Mouse (Mus musculus) ES-Bruce4 (cell line): ENCODE data around the gene Rimbp2.

Experiments
- CTCF ChIP-seq: IDR thresholded peaks from one replicate; pipeline ENCODE4 v1.8.1; 2011; ENCODE audit warnings: low read depth, low read length
- EP300 ChIP-seq: IDR thresholded peaks from 2 replicates; pipeline ENCODE4 v1.6.1; 2011; ENCODE audit warnings: low read depth, low read length; ENCODE audit not compliant: insufficient read depth
- POLR2A ChIP-seq: IDR thresholded peaks from one replicate; pipeline ENCODE4 v1.8.1; 2011; ENCODE audit warnings: low read length; ENCODE audit not compliant: insufficient read depth

DNA sequence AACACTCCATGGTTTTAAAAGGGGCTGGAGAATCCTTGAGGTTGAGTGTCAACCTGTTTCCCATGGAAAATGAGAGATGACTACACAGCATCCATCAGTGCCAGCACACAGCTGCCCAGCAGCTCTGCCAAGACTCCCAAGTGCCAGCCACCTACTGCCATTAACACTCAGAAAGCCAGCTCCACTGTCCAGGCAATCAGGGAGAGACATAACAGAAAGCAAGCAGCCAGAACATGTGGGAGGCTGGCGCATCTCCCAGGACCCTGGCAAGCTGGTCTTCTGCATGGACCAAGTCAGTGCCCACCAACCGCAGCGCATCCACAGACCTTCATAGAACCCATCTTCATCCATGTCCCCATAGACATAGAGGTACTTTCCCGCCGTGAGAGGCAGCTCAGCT, 152.7 kb downstream of the Rimbp2 start:
- TF ChIP-seq CTCF (no peak), EP300 (no peak), POLR2A (no peak)
